Mouse (Mus musculus) midbrain, embryonic 11.5 days (tissue): ENCODE measurements around the gene Drg1. TPM values are rescaled to one million over a fixed set of nuclear protein-coding genes. Genes with fewer than 3 reads are reported as not detected.

ENCODE experiments used
- ATAC-seq: fragments of 200-750 bp; cut with Nextera tagmentation; 2 replicates; pipeline ENCODE4 v1.8.0; 2017; ENCODE audit warnings: moderate TSS enrichment, moderate library complexity; ENCODE audit not compliant: low FRiP score
- DNase-seq: peaks from one replicate; pipeline ENCODE4 v3.0.0; 2015; ENCODE audit warnings: low spot score; ENCODE audit errors: missing footprints
- H3K27ac ChIP-seq: fragments of 300-500 bp; sonication (generic); 2 replicates; pipeline ENCODE4 v1.5.1; 2014; ENCODE audit warnings: low read depth, low read length
- H3K27me3 ChIP-seq: fragments of 300-500 bp; sonication (generic); 2 replicates; pipeline ENCODE4 v1.6.1; 2014; ENCODE audit warnings: mild to moderate bottlenecking, low read length, moderate library complexity, mixed read lengths; ENCODE audit not compliant: control insufficient read depth, insufficient read depth
- H3K36me3 ChIP-seq: fragments of 300-500 bp; sonication (generic); 2 replicates; pipeline ENCODE4 v1.6.1; 2014; ENCODE audit warnings: mild to moderate bottlenecking, low read length, moderate library complexity, mixed read lengths; ENCODE audit not compliant: control insufficient read depth, insufficient read depth
- H3K4me1 ChIP-seq: fragments of 300-500 bp; sonication (generic); 2 replicates; pipeline ENCODE4 v1.6.1; 2014; ENCODE audit warnings: low read length; ENCODE audit not compliant: control insufficient read depth, insufficient read depth
- H3K4me2 ChIP-seq: fragments of 300-500 bp; sonication (generic); 2 replicates; pipeline ENCODE4 v1.6.1; 2014; ENCODE audit warnings: mild to moderate bottlenecking, moderate library complexity
- H3K4me3 ChIP-seq: fragments of 300-500 bp; sonication (generic); 2 replicates; pipeline ENCODE4 v1.5.1; 2014; ENCODE audit warnings: low read depth, low read length
- H3K9ac ChIP-seq: fragments of 300-500 bp; sonication (generic); 2 replicates; pipeline ENCODE4 v1.6.1; 2014; ENCODE audit warnings: low read length
- H3K9me3 ChIP-seq: fragments of 300-500 bp; sonication (generic); 2 replicates; pipeline ENCODE4 v1.6.1; 2016; ENCODE audit warnings: low read length; ENCODE audit not compliant: control insufficient read depth
- WGBS: fragments of 180-500 bp; shearing (Covaris S2); extraction: QIAGEN DNeasy Blood & Tissue Kit; methylation state at CpG from one replicate; pipeline ENCODE4 v1.1.7; 2014; 5-methylcytosine and 5-hydroxymethylcytosine counted together
- polyA plus RNA-seq: library from polyadenylated mRNA; unstranded; fragments of >200 nt; fragmentation: Nextera tagmentation; extraction: Ambion mirVana; gene quantifications from 2 replicates; pipeline ENCODE4 v1.2.1, GENCODE M21; 2014

The Drg1 gene
- polyA plus RNA-seq: 327 and 332 TPM in 2 replicates

DNA sequence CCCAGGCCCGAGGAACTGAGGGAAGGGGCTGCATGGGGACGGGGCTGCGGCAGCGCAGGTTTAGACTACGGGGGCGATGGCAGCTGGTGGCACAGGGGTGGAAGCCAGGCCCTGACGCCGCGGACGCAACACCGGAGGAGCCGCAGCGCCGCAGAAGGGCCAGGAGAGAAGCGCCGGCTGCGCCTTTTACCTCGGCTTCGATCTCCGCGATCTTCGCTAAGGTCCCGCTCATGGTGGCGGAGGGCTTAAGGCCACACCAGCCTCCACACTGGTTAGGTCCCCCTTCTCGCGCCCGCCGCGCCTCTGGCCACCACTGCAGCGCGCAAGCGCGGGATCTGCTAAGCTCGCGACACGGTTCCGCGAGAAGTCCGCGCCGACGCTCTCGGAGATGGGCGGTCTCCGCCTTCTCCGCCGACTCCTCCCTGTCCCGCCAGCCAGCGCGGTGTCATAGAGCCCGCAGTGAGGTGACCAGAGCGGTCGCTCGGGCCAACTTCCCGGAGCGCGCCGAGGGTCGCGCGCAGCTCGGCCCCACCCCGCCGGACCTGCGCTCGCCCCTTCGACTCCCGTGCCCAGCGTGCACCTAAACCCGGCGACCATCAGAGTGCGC is at the start of gene Drg1:
Gene Drg1, minus strand, starts transcription at position 337 of the 607 bp plus-strand sequence.
- under 1% methylated on average over 65 of the region's 72 CpGs for WGBS

DNA sequence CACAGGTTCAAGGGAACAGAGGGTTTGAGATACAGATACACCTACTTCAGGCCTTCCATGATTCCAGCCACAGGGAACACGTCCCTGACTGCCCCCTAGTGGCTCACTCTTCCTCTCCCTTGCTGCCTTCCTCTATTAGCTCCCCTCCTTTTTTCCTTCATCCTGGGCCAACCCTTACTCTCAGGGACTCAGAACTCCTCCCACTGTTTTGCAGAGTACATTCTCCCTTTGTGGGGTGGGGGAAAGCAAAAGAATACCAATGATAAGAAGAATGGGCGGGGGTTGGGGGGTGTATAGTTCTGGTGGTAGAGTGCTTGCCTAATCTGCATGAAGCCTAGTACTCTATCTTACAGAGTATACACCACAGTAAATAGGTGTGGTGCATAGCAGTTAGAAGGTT is 47.9 kb upstream of the Drg1 start:
- Histone ChIP-seq H3K27me3 (no peaks in the 10 kb centered on the region), H3K4me1 (no peaks in the 10 kb centered on the region), H3K4me3 (no peak overlapping the region), H3K36me3 (peaks cover 23% of the 10 kb centered on the region), H3K9ac (no peak overlapping the region), H3K4me2 (no peak overlapping the region), H3K9me3 (peaks cover 2% of the 10 kb centered on the region; the same call in 1 of the 2 replicates), H3K27ac (no peak overlapping the region)
- DNase-seq (no peak), ATAC-seq (peak; percentile 56)
- 27% methylated on average over 2 of the region's 2 CpGs for WGBS

More for the DNA sequence above, at the start of gene Drg1:
- Histone ChIP-seq H3K9ac (peak within 1 kb of the TSS; percentile 95), H3K9me3 (no peaks in the 10 kb centered on the region), H3K27me3 (no peaks in the 10 kb centered on the region), H3K27ac (peak within 1 kb of the TSS; percentile 92), H3K4me2 (peak within 1 kb of the TSS; percentile 81), H3K36me3 (peaks cover 10% of the 10 kb centered on the region), H3K4me1 (peaks cover 14% of the 10 kb centered on the region), H3K4me3 (peak within 1 kb of the TSS; percentile 69)
- DNase-seq: peak; percentile 99
- peak; percentile 99 for ATAC-seq

DNA sequence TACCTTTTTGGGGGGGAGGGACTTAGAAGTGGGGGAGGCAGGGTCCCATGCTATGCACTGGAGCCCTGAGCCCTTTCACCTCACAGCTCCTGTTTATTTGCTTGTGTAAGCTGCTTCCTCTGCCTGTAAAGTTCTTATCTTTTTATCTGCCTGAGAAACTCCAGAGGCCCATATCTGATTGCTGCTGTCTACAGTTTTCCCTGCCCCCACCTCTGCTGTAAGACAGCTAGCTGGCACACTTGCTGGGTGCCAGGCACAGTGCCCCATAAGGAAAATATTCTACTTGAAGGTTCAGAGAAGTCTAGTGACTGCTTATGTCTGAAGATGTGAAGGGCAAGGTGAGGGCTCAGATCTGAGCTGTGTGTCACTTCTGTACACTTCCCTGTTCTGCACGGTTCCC is 47.1 kb upstream of the Drg1 start:
- DNase-seq: no peak
- 88% methylated on average over 1 of the region's 1 CpGs for WGBS
- H3K36me3 ChIP-seq: peaks cover 32% of the 10 kb centered on the region

DNA sequence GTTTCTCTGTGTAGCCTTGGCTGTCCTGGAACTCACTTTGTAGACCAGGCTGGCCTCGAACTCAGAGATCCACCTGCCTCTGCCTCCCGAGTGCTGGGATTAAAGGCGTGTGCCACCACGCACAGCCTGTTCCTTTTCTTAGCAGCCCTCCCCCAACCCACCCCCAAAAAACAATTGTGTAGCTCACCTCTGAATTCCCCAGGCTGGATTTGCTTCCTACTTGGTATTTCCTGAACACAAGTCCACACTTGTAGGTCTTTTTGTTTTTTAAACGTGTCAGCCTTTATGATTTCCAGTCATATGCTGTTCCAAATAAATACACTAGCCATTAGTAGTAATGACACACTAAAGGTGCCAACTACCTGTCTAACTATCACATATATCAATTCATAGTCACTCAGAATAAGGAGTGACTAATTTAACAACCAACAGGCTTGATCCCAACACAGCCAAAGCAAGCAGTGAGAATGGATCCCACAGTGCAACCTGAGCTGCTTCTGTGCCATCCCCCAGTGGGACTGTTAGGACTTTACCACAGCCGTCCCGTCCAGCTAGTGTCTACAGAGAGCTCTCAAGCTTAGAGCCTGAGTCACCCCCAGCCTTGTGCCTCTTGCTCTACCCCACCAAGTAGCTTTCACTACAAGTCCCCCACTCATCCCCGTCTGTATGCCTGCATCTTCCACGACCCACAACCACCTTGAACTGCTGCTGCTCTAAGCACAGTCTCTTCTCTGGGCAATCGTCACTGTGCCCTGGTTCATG is 45.6 kb upstream of the Drg1 start:
- peaks cover 41% of the 10 kb centered on the region for H3K36me3 ChIP-seq
- 85% methylated on average over 9 of the region's 10 CpGs for WGBS
- ATAC-seq (no peak), DNase-seq (no peak)
- H3K27me3 ChIP-seq: no peaks in the 10 kb centered on the region
- H3K27ac ChIP-seq: no peak overlapping the region
- no peaks in the 10 kb centered on the region for H3K4me1 ChIP-seq
- no peaks in the 10 kb centered on the region for H3K9me3 ChIP-seq
- no peak overlapping the region for H3K4me2 ChIP-seq
- no peak overlapping the region for H3K9ac ChIP-seq
- H3K4me3 ChIP-seq: no peak overlapping the region

More for the DNA sequence above, 47.1 kb upstream of the Drg1 start:
- 0 out of 2 replicates have a peak, but pooled peaks have one; percentile 4 for ATAC-seq
- H3K27me3 ChIP-seq: no peaks in the 10 kb centered on the region
- H3K4me1 ChIP-seq: no peaks in the 10 kb centered on the region
- H3K9ac ChIP-seq: no peak overlapping the region
- H3K4me2 ChIP-seq: no peak overlapping the region
- peaks cover 2% of the 10 kb centered on the region; the same call in 1 of the 2 replicates for H3K9me3 ChIP-seq
- H3K4me3 ChIP-seq: no peak overlapping the region
- H3K27ac ChIP-seq: no peak overlapping the region

DNA sequence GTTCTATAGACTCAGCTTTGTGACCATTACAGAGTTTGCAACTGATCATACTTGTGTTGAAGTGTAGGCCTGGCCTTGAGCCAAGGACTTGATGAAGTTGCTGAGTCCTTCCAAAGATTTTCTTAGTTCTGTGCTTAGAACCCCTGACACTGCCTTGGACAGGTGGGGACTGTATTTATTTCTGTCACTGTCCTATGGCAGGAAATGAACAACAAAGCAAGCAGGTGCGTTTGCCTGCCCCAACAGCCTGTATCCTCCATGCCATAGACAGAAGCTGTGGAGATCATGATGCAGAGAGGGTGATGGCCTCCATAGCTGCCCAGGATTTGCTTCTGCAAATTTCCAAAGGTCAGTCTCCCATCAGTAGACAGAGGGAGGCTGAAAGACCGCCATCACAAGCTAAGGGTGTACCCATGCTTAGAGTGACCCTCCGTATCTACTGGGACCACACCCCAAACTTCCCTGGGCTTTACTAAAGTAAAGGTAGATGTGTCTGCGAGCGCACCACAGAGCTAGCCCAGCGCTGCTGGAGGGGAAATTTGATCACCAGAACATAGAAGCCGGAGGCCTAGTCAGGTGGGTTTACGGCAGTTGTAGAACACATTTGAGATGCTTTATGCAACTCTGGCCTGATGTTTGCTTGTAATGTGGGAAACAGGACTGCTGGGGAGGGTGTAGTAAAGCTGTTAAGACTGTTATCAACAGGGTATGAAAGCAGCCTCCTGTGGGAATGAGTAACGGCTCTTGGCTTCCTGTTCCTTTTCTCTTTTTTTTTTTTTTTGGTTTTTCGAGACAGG is 44.8 kb upstream of the Drg1 start:
- no peaks in the 10 kb centered on the region for H3K27me3 ChIP-seq
- H3K4me2 ChIP-seq: no peak overlapping the region
- peaks cover 47% of the 10 kb centered on the region for H3K36me3 ChIP-seq
- ATAC-seq (no peak), DNase-seq (no peak)
- no peaks in the 10 kb centered on the region for H3K4me1 ChIP-seq
- 91% methylated on average over 10 of the region's 10 CpGs for WGBS
- no peaks in the 10 kb centered on the region for H3K9me3 ChIP-seq
- H3K4me3 ChIP-seq: no peak overlapping the region
- no peak overlapping the region for H3K9ac ChIP-seq
- no peak overlapping the region for H3K27ac ChIP-seq

DNA sequence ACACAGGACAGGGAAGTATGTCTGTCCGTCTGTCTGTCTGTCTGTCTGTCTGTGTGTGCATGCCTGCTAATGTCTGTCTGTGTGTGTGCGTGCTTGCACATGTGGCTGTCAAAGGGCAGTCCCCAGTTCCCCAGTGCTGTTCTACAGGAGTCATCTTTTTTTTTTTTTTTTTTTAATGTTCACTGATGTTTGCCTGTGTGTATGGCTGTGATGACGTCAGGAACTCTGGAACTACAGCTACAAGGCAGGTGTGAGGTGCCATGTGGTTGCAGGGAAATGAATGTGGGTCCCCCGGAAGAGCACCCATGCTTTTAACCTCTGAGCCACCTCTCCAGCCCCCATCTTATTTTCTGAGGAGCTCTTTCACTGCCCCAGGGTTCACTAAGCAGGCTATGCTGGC is 43.7 kb upstream of the Drg1 start:
- peaks cover 58% of the 10 kb centered on the region for H3K36me3 ChIP-seq
- WGBS: 91% methylated on average over 4 of the region's 4 CpGs

DNA sequence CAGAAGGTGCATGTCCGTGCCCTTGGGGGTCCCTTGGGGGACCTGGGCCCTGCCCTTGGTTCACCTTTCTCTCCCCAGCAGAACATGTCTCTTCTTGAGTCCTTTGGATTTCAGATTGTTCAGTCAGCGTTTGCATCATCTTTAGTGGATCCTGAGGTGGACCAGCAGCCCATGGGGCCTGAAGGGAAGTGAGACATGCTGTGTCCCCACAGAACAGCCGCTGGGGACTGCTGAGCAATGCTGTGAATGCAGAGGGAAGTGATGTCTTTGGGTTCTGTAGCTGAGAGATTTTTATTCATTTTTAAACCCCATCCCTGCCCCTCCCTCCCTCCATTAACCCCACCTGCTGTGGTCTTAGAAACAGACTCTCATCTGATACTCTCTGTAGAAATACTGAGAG is 41.7 kb upstream of the Drg1 start:
- Histone ChIP-seq H3K36me3 (peaks cover 65% of the 10 kb centered on the region), H3K4me2 (no peak overlapping the region), H3K27me3 (no peaks in the 10 kb centered on the region), H3K4me1 (no peaks in the 10 kb centered on the region), H3K9ac (no peak overlapping the region), H3K27ac (no peak overlapping the region), H3K9me3 (no peaks in the 10 kb centered on the region), H3K4me3 (no peak overlapping the region)
- DNase-seq (no peak), ATAC-seq (no peak)
- WGBS: 94% methylated on average over 3 of the region's 3 CpGs

More for the DNA sequence above, 43.7 kb upstream of the Drg1 start:
- H3K4me1 ChIP-seq: no peaks in the 10 kb centered on the region
- no peaks in the 10 kb centered on the region for H3K9me3 ChIP-seq
- no peak overlapping the region for H3K27ac ChIP-seq
- no peak overlapping the region for H3K4me2 ChIP-seq
- no peaks in the 10 kb centered on the region for H3K27me3 ChIP-seq
- DNase-seq (no peak), ATAC-seq (no peak)
- no peak overlapping the region for H3K4me3 ChIP-seq
- no peak overlapping the region for H3K9ac ChIP-seq

DNA sequence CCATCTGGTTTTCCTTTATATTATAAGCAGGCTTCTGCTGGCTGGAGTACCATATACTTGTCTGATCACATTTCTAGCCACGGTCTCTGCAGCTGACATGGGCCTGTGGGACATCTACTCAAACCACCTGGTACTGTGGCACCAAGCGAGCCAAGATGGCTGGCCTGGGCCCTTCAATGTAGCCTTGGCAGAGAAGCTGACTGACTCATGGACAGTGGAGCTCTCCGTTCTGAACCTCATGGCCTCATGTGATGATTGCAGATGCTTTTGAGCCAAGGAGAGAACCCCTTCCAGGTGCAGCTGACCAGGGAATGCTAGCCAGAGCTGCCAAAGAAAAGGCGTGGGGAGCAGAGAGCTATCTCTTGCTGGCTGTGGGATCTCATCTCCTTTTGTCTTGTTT is 39.6 kb upstream of the Drg1 start:
- DNase-seq: no peak
- no peak overlapping the region for H3K4me2 ChIP-seq
- WGBS: 95% methylated on average over 4 of the region's 4 CpGs
- H3K9me3 ChIP-seq: no peaks in the 10 kb centered on the region
- peaks cover 78% of the 10 kb centered on the region for H3K36me3 ChIP-seq
- H3K9ac ChIP-seq: no peak overlapping the region
- H3K4me1 ChIP-seq: no peaks in the 10 kb centered on the region
- no peak overlapping the region for H3K27ac ChIP-seq
- no peak for ATAC-seq
- no peaks in the 10 kb centered on the region for H3K27me3 ChIP-seq
- H3K4me3 ChIP-seq: no peak overlapping the region

DNA sequence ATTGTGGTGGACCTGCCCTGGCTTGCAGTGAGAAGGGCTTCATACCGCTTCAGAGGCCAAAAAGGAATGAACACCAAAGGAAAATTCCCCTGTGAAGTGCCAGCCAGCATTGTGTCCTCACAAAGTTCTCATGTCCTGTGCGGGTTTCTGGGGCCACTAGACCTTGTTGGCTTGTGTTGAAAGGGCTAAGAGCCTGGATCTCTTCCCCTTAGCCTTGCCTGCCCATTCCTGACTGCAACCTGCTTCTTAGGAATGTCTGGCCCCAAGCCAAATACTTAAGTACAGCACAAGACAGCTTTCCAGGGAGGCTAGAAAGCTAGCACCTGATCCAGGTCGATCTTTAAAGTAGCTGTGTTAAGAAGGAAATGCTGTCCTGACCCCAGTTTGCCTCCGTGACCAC is 36.6 kb upstream of the Drg1 start:
- DNase-seq (no peak), ATAC-seq (no peak)
- Histone ChIP-seq H3K4me2 (no peak overlapping the region), H3K27ac (no peak overlapping the region), H3K27me3 (no peaks in the 10 kb centered on the region), H3K4me1 (no peaks in the 10 kb centered on the region), H3K9ac (no peak overlapping the region), H3K9me3 (no peaks in the 10 kb centered on the region), H3K36me3 (peaks cover 74% of the 10 kb centered on the region), H3K4me3 (no peak overlapping the region)
- 91% methylated on average over 4 of the region's 4 CpGs for WGBS
